Mouse (Mus musculus) cerebellum, adult (tissue): ENCODE results near the gene Mctp1.

ENCODE experiments used
- ATAC-seq: cut with Nextera tagmentation; 2 replicates; pipeline ENCODE4 v1.9.2; 2017; ENCODE audit warnings: mild to moderate bottlenecking, moderate library complexity, mixed read lengths; ENCODE audit not compliant: insufficient number of reproducible peaks, low FRiP score, low TSS enrichment

Gene Mctp1

GRCm38 (mm10) chr13:76808871-76809390, 424.6 kb downstream of the Mctp1 start:
- ATAC-seq = no peak

- ATAC-seq = no peak
Observed at GRCm38 (mm10) chr13:76809802-76810201, 425.5 kb downstream of the Mctp1 start.

DNA sequence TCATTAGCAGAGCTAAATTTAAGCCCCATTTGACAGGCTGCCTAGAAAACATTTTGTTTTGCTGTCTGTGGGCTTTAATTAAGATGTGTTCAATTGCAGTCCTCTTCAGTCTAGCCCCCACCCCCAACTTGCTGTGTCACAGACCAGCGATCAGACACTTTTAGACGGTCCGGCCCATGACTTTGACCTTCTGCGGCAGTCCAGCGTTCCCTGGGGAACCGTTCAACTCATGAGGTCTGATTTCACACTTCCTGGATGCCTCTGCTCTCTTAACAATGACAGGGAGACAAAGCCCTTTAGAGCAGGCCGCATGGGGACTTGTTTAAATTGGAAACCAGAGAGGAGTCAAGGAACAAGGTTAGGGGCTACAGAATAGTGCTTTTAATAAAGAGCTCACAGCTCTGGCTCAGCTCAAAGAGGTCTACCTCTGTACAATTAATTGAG, 426.2 kb downstream of the Mctp1 start:
- no peak for ATAC-seq

GRCm38 (mm10) chr13:76823083-76823482, 438.7 kb downstream of the Mctp1 start:
- ATAC-seq = no peak

- no peak for ATAC-seq
Observed at GRCm38 (mm10) chr13:76824932-76825694, 440.8 kb downstream of the Mctp1 start.

- no peak for ATAC-seq
Observed at GRCm38 (mm10) chr13:76827738-76828137, 443.4 kb downstream of the Mctp1 start.

GRCm38 (mm10) chr13:76838031-76838430, 453.7 kb downstream of the Mctp1 start:
- no peak for ATAC-seq

- ATAC-seq = no peak
Observed at GRCm38 (mm10) chr13:76840712-76841111, 456.4 kb downstream of the Mctp1 start.

- peak; percentile 70 for ATAC-seq
Observed at GRCm38 (mm10) chr13:76844629-76845255, 460.4 kb downstream of the Mctp1 start.

DNA sequence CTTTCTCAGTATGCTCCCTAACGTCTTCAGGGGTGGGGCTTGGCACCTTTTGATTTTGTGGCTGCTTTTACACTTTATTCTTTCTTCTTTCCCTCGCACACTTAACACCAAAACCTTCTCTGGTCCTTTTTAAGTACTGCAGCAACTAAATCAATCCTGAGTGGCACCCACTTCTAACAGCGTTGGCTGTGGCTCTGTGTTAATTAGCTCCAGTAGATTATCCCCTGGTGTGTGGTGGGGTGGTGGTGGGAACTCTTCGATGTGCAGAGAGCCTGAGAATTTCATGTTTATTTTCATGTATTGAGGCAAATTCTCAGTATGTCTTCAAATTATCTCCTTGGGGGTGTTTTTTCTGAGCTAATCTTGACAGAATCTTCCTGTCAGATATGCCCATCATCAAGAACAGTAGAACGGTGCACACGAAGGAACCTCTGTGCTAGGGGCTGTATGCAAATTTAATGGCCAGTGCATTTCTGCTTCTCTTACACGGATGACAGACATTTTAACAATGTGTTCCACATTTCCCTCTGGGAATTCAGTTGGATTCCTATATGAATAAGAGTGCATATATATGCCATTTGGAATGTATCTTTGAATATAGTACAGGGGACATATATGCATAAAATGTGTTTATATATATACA, 466.2 kb downstream of the Mctp1 start:
- no peak for ATAC-seq

GRCm38 (mm10) chr13:76854306-76854705, 470.0 kb downstream of the Mctp1 start:
- ATAC-seq = no peak

DNA sequence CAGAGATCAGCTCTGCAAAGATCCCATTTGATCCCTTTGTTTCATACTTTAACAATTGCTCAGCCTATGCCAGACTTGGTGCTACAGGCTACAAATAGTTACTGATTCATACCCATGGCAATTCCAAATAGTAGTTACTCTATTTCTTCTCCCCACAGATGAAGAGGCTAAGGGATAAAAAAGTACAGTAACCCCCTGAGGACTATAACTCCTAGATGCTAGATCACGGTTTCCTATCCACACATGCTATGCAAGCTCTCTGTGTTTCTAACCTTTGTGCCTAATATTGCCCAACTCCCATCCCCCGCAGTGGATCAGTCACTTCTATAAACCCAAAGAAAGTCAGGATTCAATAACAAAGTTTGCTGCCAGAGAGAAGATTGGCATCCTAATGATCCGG, 470.7 kb downstream of the Mctp1 start:
- ATAC-seq = no peak

GRCm38 (mm10) chr13:76857024-76857423, 472.7 kb downstream of the Mctp1 start:
- no peak for ATAC-seq

DNA sequence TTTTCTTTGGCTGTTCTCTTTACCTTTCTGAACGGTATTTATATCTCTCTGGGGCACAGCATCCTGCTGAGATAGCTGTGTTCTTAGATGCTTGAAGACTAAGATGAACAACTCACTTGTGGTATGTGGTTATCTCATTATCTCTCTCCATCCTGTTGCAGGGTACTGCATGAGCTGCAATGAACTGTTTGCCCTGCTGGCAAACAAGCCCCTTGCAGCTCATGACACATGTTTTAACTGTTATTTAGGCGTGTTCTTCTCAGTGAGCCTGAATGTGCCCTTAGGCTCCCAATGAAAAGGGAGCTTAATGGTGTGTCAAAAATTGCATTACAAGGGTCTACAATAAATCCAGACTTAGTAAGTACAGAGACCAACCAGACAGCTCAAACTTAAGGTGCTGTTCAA, 473.7 kb downstream of the Mctp1 start:
- no peak for ATAC-seq

DNA sequence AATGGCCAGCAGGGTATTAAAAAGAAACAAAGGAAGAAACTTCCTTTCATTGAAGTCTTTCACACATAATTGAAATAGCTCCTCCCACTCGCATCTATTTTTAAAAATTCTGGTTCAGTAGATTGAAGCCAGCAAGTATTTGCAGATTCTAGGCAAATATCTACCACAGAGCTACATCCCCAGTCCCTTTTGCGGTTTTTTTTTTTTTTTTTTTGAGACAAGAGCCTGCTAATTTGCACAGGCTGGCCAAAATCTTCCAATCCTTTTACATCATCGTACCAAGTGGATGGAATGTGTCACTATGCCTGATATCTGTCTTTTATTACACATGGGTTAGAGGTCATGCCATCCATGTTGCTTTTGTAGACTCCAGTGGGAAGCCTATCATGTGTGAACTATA, 486.0 kb downstream of the Mctp1 start:
- ATAC-seq = no peak

DNA sequence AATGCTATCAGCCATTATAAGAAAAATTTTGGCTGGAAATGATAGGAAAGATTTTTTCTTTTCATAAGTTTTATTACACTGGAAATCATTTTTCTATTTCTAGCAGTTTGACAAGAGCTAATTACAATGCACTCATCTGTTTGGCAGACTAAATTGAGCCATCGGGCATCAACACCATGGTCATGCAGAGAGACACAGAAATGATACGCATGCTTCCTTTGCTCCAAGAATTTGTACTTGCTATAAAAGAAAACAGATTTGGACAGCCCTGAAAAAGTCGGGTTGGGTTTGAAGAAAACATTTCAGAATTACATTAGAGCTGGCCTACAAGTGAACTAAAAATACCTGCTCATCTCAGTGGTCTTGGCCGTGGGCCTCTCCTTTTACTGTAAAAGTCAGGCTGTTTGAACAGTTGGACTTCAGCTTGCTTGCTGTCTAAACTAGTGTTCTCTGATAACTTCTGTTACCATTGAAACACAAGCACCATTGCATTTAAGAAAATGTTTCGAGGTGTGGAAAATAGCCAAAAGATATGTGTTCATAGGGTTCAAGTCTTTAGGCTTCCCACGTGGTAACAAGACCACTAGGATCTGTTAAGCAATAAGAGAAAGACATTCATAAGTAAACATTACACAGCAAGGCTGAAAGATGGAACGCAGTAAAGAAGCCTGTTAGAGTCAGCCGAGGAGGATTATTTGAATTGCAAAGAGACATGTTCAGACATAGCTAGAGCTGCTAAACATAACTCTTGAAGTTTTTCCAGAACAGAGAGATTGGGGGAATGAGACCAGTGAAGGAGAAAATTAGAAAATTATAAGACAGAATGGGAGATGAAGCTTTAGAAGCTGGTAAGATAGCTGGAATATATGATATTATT, 493.8 kb downstream of the Mctp1 start:
- peak; percentile 61; the same call in 1 of the 2 replicates for ATAC-seq

DNA sequence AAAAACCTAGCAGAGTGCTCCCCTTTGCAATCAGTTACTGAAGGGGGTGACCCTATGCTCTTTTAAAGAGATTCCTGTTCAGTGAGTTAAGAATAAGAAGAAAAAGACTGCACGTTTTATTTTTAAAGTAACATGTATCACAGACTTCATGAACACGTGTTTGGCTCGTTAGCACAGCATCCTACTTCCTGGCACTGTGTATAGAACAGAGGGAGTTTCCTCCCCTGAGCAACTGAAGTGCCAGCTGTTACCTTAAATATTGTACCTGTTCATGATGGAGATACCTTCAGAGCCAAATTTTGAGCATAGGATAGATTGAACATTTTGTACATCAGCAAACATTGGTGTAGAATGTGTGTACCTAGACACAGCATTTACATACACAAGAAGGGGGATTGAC, 494.7 kb downstream of the Mctp1 start:
- peak; percentile 64; the same call in 1 of the 2 replicates for ATAC-seq

DNA sequence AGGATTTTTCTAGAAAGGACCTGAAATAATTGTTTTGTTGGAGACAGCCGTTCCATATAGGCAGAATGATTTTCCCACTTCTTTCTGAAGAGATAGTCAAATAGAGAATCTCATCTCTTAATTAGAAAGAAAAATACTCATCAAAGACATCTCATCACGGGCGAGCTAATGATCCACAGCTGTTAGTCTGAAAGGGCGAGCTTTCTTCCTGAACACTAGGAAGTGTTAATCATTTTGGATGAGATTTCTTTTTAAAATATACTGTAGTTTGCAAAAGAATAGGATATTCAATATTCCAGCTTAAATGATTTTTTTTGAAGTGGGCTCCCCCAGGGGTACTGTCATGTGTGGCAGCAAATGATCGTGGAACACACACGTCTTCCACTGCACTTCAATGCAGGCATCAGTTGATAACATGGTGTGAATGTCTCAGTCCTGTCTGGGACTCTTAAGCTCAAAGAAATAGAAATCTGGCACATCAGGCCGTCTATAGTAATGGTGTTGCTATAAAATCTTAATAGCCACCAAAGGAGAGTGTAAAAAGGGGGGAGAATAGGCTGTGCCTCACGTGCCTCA, 500.3 kb downstream of the Mctp1 start:
- ATAC-seq = no peak

DNA sequence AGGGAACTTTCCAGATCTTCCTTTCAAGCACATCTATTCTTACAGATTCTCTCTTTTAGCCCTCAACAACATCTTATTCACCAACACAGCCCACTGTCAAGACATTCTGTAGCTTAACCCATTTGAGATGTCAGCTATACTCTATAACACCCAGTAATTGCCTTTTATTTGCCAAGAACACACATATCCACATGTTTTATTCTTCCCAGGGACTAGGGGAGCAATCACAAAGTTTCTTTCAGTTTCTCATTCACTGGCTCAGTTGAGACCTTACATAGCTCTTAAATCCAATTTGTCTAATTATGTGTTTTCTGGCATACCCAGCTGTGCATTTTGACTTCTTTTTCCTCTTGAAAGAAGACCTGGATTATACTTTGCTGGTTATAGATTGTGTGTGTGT, 508.7 kb downstream of the Mctp1 start:
- ATAC-seq = no peak
